Mouse (Mus musculus): ENCODE results near the gene Mllt6. TPM values are rescaled to one million over a fixed set of nuclear protein-coding genes. Genes with fewer than 3 reads are reported as not detected.
"Not testable (repeated sequence)": the region's sequence is repeated elsewhere in the genome, so short reads cannot be mapped to it uniquely, and the experiment has no call there.

Gene Mllt6
- polyA plus RNA-seq, 1 experiment, result 49.6 TPM

DNA sequence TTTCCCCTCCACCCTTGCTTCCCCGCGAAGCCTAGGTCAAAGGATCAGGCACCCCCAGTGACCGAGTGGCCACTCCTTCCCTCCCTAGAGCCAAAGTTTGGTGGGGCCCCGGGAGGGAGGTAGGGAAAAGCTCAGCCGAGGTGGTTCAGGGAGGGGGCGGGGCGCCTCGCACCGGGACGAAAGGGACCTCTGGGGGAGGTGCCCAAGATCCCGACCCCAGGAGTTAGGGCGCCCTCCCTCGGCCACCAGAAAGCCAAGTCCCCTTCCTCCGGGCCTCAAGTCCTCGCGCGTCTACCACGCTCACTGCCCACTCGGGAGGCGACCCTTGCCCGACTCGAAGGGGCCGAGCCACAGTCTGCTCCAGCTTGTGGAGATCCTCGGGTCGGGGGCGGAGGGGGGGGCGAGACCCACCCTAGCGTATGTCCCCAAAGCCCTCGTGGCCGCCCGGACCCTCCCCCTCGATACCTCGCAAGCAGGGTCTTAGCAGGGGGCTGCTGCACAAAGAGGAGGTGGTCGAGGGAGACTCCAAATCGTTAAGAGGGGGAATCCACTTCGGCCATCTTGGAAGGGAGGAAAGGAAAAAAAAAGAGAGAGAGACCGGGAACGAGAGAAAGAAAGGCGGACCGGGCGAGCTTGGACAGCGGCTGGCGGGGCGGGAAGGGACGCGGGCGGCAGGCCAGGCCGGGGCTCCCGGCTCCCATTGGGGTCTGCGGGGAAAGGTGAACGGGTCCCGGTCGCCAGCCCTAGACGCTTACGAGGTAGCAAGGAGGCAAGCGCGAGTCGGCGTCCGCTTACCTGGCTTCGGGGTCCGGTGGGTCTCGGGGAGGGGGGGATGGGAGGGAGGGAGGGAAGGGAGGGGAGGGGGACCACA, 35.8 kb downstream of the Mllt6 start:
- TF ChIP-seq CTCF (IDR thresholded peaks at IDR 0.05; ENCODE audit: borderline replicate concordance, extremely low read depth, insufficient read depth, insufficient read length) (peak; percentile 40; the same call in 1 of the 2 replicates), POLR2A (IDR thresholded peaks at IDR 0.05; ENCODE audit: borderline replicate concordance, extremely low read depth, insufficient read depth, insufficient read length, poor library complexity, severe bottlenecking) (no peak; the same call in 1 of the 2 replicates)
- peak; percentile 86 for DNase-seq (ENCODE audit: low read depth)

DNA sequence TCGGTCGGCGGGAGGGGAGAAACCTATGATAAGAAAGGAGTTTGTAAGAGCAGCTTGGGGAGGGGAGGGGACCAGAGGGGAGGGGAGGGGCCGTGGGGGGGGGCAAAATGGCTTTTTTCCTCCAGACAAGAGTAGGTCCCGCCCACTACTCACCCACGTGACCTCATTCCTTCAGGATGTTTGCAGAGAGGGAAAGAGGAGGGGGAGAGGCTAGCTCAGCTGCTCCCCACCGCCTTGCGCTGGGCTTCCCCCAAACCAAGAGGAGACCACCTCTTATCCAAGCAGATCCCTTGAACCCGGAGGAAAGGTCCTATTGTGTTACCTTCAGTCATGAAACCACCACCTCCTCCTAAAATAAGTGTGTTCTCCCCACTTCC, 36.4 kb downstream of the Mllt6 start:
- peak; percentile 99 for DNase-seq (ENCODE audit: low read depth)
- TF ChIP-seq CTCF (IDR thresholded peaks at IDR 0.05; ENCODE audit: borderline replicate concordance, extremely low read depth, insufficient read depth, insufficient read length) (no peak), POLR2A (IDR thresholded peaks at IDR 0.05; ENCODE audit: borderline replicate concordance, extremely low read depth, insufficient read depth, insufficient read length, poor library complexity, severe bottlenecking) (peak; percentile 65; the same call in 1 of the 2 replicates)

DNA sequence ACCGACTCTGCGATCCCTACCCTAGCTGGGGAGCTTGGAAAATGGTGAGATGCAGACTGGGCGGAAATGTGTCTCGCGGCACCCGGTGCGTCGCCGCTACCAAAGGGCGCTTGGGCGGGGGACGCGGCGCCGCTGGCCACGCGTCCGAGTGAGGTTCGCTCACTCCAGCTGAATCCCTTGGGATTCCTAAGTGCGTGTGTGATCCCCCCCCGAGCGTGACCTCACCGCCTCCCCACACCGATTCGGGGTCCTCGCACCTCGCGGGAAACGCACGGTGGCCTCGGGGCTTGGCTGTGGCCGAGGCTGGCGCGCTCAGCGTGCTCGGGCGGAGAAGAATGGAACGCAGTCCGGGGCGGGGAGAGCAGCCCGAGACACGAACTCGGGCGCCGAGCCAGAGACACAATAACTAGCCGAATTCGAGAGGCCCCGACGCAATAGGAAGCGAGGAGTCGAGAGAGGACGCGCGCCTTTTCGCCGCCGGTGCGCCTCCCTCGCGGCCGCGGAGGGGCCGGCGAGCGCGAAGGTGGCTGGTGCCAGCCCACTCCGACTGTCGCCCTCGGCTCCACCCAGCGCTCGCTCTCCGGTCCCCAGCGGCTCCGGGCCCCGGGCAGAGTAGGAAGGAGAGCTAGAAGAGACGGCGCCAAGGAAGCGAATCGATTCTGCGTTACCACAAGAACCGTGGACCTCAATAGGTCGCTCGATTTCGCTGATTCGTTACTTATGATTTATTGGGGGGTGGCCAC, 37.0 kb downstream of the Mllt6 start, which contains the start of gene Pcgf2:
Gene Pcgf2 (minus strand): TSS at position 495 of the 743 bp plus-strand sequence.
- TF ChIP-seq CTCF (IDR thresholded peaks at IDR 0.05; ENCODE audit: borderline replicate concordance, extremely low read depth, insufficient read depth, insufficient read length), result no peak
- peak; percentile 56 for TF ChIP-seq POLR2A (IDR thresholded peaks at IDR 0.05; ENCODE audit: borderline replicate concordance, extremely low read depth, insufficient read depth, insufficient read length, poor library complexity, severe bottlenecking)
- peak; percentile 88 for DNase-seq (ENCODE audit: low read depth)

DNA sequence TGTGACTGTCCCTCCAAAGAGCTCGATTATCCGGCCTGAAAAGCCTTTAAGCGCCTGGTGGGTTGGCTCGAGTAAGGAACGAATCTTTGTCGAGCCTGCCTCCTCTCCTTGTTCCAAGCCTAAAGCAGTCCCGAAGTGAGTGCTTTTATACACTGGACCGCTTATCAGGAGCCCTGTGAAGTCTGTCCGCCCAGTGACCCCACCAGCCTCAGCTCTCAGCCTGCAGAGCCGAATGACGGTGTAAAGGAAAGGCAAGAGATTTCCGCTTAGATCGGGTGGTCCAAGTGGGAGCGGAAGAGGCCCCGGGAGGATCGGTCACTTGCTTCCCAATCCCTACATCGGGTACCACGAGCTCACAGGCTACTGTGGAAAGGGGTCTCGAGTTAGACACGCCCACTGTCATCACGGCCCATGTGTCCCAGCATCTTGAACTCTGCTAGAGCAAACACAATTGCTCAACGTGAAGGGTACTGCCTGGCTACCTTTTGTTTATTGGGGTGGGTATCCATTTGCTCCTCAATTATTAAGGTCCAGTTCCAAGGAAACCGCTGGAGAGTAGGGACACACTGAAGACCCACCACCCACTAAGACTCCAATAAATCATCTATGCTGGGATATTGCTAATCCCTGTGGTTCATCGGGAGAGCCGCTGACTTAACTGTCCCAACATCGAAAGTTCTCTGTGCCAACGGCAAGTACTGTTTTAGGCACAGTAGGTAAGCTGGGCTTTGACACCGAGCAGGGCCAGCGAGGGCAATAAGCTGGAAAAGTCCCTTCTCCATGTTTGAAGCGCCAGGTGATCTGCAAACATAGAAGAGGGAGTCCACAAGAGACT, 37.7 kb downstream of the Mllt6 start:
- no peak for TF ChIP-seq POLR2A (IDR thresholded peaks at IDR 0.05; ENCODE audit: borderline replicate concordance, extremely low read depth, insufficient read depth, insufficient read length, poor library complexity, severe bottlenecking)
- TF ChIP-seq CTCF (IDR thresholded peaks at IDR 0.05; ENCODE audit: borderline replicate concordance, extremely low read depth, insufficient read depth, insufficient read length), result no peak
- peak; percentile 66 for DNase-seq (ENCODE audit: low read depth)

DNA sequence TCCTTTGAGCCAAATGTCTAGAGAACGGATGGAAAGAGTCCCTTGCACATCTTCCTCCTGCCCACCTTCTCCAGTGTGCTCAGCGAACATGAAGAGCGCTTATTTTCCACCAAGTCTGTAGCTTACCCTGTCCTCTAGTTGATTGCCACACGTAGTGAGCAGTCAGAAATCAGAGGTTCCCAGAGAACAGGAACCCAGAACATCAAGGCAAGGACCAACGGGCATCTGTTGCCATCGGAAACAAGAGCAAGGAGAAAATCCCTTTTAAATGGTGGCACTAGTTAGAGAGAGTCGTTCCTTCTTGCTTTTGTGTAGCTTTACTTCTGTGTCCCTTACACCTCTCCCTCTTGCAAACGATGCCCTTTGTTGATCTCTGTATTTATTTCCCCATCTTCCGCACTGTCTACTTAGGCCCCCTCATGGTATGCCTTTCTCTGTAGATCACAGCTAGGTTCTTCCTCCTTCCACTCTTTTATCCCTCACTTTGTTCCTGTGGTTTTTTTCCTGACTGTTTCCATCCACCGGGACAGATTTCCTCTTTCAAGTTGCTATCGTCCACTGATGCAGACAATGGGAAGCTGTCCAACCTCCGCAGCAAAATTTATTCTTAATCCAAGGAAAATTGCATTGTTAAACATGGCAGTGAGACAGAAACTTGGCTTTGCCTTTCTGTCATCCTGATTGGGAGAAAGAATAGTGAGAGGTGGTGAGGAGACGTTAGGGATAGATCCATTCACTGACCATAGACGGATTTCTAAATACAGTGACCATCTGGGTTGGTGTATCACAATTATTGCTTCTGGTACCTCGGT, 38.6 kb downstream of the Mllt6 start:
- DNase-seq (ENCODE audit: low read depth), result no peak
- TF ChIP-seq POLR2A (IDR thresholded peaks at IDR 0.05; ENCODE audit: borderline replicate concordance, extremely low read depth, insufficient read depth, insufficient read length, poor library complexity, severe bottlenecking) (no peak), CTCF (IDR thresholded peaks at IDR 0.05; ENCODE audit: borderline replicate concordance, extremely low read depth, insufficient read depth, insufficient read length) (no peak)

DNA sequence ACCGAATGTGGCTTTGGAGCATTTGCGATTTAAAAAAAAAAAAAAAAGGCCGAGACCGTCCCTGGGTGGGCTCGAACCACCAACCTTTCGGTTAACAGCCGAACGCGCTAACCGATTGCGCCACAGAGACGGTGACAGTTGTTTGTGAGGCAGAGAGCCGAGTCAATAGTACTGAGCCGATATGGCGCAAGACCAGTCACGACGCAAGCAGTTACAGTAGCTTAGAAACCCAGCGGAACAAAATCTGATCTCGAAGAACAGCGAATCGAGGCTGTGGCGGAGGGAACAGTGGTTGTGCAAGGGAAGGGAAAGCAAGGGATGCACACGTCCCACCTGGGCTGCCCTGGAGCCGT, 39.2 kb downstream of the Mllt6 start:
- peak; percentile 95 for DNase-seq (ENCODE audit: low read depth)
- TF ChIP-seq POLR2A (IDR thresholded peaks at IDR 0.05; ENCODE audit: borderline replicate concordance, extremely low read depth, insufficient read depth, insufficient read length, poor library complexity, severe bottlenecking), result no peak
- no peak for TF ChIP-seq CTCF (IDR thresholded peaks at IDR 0.05; ENCODE audit: borderline replicate concordance, extremely low read depth, insufficient read depth, insufficient read length)

DNA sequence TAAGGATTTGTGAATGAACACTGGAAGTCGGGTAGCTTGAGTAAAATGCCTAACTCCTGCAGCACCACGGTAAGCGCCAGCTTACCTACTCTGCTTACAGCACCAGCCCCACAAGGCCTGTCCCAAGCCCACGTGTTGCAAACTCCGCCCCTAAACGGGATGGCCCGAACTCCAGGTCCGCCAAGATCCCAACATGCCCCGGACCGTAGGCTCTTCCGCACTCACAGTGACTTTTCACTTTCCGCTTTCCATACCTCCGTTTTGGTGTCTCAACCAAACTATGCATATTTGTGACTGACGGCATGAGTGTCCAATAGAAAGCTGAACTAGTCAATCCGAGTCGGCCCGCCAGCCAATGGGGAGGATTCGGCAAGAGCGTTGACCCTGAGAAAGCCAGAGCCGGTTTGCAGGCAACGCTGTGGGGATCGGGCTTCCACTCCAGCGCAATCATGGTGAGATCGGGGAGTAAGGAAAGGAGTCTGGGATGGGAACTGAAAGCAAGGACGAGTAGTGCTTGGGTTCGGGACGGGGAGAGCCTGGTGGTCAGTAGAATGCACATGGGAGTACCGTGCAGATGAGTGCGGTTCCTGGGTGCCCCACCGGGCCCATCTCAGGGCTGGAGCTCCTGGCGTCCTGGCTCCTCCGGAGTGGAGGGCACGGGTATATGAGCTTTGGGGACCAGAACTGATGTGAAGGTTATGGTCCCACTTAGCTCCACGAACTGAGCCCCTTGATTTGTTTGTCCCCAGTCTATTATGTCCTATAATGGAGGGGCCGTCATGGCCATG, 40.0 kb downstream of the Mllt6 start, which contains the start of gene Psmb3:
Gene Psmb3 (plus strand): TSS at position 361 of the 788 bp plus-strand sequence.
- TF ChIP-seq POLR2A (IDR thresholded peaks at IDR 0.05; ENCODE audit: borderline replicate concordance, extremely low read depth, insufficient read depth, insufficient read length, poor library complexity, severe bottlenecking), result peak; percentile 65; the same call in 1 of the 2 replicates
- TF ChIP-seq CTCF (IDR thresholded peaks at IDR 0.05; ENCODE audit: borderline replicate concordance, extremely low read depth, insufficient read depth, insufficient read length), result no peak
- DNase-seq (ENCODE audit: low read depth), result peak; percentile 100

DNA sequence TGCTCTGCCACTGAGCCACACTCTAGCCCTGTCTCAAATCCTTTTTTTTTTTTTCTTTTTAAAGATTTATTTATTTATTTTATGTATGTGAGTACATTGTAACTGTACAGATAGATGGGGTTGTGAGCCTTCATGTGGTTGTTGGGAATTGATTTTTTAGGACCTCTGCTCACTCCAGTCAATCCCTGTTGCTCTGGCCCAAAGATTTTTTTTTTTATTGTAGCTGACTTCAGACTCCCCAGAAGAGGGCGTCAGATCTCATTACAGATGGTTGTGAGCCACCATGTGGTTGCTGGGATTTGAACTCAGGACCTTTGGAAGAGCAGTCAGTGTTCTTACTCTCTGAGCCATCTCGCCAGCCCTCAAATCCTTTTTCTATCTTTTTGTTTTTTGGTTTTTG, 46.9 kb downstream of the Mllt6 start:
- DNase-seq (ENCODE audit: low read depth), result not testable (repeated sequence)

DNA sequence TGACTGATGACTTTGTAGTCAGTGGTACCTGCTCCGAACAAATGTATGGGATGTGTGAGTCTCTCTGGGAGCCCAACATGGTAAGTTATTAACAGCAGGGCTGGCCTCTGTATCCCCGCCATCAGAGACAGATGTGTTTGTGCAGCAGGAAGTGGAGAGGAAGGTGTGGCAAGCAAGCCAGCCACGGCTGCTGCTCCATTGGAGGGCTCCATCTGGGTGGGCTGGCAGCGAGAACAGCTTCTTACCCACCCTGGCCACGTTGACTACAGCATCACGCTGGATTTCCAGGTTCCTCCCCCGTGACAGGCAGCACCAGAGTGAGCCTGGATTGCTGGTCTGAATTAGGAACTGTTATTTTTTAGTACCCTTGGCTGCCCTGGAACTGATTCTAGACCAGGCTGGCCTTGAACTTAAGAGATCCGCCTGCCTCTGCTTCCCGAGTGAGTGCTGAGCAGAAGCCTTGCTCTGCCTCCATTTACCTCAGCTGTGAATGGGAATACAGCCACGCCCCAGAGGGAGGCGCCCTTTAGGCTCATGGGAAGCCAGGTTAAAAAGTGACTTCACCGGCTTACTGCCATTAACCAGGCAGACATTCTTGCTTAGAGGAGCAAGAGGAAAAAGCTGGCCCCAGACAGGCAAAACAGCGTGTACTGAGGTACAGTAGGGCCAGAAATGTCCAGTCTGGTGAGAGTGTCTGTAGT, 48.1 kb downstream of the Mllt6 start:
- no peak for TF ChIP-seq CTCF (IDR thresholded peaks at IDR 0.05; ENCODE audit: borderline replicate concordance, extremely low read depth, insufficient read depth, insufficient read length)
- no peak for TF ChIP-seq POLR2A (IDR thresholded peaks at IDR 0.05; ENCODE audit: borderline replicate concordance, extremely low read depth, insufficient read depth, insufficient read length, poor library complexity, severe bottlenecking)
- DNase-seq (ENCODE audit: low read depth), result no peak
